Mouse (Mus musculus): ENCODE results near the gene Arl3.

- no peak for TF ChIP-seq POLR2A (IDR thresholded peaks at IDR 0.05; ENCODE audit: extremely low read depth, insufficient read depth, low read length)
- TF ChIP-seq CTCF (IDR thresholded peaks at IDR 0.05; ENCODE audit: extremely low read depth, insufficient read depth, low read length) = no peak
These were observed 18.6 kb upstream of the Arl3 start for GRCm38 (mm10) chr19:46591575-46591974.
